Mouse (Mus musculus) embryo, embryonic 10.5 days (tissue): ENCODE results near the gene Camta1.

ENCODE experiments used
- DNase-seq: peaks from one replicate; pipeline ENCODE4 v3.0.0-alpha.2; 2015; ENCODE audit warnings: low spot score

The Camta1 gene

DNA sequence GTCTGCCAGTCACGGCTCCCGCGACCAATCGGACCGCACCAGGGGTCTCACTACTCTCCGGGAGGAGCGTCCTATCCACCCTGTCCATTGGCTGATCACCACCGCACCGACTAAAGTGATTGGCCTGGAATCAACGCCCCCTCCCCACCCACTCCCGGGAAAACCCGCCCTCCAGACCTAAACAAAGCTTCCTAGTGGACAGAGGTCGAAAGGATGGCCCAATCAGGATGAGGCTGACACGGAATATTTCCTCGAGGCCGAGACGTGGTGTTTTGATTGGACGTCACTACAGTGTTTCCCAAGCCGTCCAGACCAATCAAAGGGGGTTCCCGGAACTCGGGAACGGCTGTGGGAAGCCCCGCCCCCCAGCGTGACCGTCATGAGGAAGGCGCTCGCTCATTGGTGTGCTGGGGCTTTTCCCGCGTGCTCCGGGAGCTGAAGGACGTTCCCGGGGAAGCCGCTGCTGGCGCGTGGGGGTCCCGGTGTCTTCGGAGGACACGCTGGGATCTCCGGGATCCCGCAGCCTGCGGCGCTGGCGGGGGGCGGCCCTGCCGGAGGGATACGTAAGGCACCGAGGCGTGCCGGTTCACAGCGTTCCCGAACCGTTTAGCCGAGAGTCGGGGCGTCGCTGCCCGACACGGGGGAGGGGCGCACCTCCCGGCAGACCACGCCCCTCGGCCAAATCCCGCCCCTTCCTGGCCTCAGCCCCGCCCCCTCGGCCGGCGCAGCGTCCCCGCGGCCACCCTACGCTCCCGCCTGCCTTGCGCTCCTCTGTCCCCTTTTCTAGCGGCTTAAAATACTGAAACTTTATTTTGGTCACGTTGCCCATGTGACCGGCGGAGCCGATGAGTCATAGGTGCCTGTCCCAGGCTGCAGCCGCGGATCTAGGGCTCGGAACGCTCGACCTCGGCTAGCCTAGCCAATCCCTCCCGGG, at the start of gene Camta1:
TSS of gene Camta1 (minus strand) at position 71 of the 934 bp plus-strand sequence.
- peak; percentile 100 for DNase-seq

DNA sequence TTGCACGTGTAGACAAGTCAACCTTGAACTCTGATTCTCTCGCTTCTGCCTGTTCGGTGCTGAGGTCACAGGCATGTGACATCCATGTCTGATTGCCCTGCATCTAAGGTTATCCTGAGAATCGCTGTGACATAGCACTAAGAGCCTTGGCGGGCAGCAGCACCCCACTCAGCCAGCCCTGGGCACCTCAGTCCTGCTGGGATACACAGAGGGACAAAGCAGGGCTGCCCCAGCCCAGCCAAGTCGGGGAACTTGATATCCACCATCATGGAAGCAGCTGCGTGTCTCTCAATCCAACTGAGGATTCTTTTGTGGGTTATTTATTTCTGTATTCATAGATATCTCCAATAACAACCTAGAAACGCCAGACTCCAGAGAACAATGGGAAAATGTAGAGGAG, 47.1 kb upstream of the Camta1 start:
- no peak for DNase-seq

DNA sequence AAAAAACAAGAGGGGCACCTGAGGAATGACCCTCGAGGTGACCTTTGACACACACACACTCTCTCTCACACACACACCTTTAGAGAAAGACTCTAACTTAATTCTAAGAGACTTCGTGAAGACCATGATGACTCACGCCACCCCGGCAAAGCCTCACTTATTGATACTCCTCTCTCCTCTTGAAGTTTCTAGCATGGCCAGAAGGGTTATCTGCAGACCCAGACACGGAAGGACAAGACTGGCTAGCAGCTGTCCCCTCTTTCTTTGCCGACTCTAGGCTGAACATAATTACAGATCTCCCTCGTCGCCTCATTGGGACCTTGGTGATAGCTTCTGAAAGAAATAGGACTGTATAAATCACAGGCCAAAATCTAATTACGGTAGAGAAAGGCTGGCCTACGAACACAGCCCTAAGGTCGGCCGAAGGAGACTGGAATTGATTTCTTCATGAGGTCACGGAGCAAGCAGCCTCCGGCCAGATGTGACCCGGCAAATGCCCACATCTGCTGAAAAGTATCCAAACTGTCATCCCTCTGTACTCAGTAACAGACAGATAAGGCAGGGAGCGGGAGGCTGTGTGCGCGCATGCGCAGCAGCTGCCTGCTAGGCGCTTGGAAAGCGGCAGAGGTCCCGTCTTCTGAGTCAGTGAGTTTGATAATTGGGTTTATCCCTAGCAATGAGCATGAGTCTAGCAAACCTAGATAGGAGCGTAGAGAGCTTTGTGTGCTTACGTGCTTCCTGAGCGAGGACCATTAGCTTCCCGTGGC, 46.1 kb upstream of the Camta1 start:
- peak; percentile 51 for DNase-seq

DNA sequence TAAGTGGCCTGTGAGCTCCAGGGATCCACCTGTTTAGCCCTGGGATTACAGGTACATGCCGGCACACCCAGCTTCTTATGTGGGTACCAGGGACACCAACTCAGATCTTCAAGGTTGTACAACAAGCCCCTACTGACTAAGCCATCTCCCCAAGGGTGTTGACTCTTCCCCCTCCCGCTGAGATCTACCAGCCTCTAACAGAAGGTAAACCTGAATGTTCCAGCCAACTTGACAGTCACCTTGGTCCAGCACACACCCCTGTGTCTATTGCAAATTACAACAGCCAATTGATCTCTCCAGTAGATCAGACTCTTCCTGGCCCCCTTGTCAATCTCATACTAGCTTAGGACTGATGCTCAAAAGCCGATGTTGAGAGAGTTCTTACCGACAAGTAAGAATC, 43.9 kb upstream of the Camta1 start:
- no peak for DNase-seq

DNA sequence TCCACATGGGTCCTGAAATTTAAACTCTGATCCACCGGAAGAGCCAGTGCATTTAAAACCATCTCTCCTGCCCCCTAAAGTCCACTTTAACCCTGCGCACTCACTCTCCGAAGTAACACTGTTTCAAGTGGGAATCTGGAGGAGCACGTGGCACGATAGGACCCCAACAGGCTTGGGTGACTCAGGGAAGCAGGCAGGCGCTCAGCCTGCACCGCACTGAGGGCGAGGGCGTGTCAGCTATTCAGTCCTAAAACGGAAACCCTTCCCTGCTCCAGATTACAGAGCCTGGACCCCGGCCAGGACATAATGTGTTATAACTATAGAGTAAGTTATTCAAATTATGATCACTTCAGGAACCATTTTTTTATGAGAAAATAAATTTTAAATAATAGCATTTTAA, 42.4 kb upstream of the Camta1 start:
- DNase-seq = no peak

DNA sequence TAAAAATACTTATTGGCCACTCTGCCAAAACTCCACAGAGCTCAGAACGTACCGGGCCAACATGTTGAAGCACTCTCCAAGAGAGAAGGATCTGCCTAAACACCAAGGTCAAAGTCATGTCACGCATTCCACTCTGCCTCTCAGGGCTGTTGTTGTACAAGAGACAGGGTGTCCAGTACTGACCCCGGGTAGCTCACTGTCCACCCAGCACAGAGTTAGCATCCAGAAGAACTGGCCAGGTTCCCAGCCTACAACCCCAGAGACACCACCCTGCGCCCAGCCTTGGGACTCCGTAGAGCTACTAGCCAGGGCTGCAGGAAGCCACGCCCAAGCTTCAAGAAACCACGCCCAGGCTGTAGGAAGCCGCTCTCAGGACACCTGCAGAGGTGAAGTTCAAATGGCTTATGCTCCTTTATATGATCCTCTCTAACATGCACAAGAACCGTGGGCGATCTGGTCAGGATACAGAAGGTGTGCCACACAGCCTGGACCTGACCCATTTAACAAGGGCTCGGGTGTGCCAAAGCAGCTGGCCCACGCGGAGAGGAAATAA, 41.1 kb upstream of the Camta1 start:
- DNase-seq = no peak

DNA sequence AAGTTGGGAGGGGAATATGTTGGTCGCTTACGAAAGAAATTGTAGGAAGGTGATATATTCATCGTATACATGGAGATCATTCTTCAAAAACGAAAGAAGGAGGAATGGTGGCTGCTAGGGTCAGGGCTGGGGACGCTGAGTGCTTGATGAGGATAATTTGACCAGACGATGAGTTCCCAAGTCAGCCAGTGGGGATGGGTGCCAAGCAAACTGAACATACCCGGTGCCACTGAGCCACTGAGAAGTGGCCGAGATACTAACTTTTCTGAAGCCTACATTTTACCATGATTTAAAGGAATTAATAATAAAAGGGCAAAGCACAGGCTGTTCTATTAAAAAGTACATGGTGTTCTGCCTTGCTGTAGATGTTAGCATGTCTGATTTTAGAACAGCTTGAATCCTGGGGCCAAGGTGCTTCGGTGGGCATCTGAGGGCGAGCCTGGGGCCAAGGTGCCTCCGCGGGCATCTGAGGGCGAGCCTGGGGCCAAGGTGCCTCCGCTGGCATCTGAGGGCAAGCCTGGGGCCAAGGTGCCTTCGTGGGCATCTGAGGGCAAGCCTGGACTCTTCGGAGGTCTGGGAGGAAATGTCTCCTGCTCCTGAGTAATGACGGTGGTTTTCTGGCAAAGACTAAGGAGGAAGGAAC, 40.5 kb upstream of the Camta1 start:
- no peak for DNase-seq

DNA sequence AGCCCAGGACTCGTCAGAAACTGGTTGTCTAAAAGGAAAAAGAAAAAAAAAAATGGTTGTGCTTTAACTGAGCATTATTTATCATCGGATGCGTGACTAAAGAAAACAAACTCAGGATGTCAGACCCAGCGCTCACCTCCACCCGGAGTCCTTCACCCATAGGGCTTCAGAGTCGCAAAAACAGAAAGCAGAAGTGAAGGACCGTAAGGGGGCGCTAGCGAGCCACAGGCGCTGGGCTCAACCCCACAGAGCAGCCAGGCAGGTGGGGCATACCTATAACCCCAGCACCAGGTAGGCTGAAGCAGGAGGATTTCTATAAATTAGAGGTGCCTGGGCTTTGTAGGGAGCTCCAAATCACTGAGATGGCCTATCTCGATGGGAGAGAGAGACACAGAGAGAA, 39.7 kb upstream of the Camta1 start:
- no peak for DNase-seq

DNA sequence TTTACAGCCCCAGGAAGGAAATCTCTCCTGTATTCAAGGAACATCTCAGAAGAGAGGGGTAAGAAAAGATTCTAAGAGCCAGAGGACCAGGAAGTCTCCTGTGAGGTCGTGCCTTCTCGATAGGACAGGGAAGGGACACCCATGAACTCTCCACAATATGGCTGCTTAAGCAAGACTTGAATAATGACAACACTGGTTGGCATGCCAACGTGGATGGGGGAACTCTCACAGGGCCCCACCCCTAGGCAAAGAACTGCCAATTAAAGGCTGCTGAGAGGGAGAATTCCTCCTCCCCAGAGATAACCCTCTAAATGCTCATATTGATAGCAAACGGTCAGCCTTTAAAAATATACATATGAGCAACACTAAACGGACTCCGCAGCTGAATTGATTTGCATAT, 39.1 kb upstream of the Camta1 start:
- DNase-seq = no peak

DNA sequence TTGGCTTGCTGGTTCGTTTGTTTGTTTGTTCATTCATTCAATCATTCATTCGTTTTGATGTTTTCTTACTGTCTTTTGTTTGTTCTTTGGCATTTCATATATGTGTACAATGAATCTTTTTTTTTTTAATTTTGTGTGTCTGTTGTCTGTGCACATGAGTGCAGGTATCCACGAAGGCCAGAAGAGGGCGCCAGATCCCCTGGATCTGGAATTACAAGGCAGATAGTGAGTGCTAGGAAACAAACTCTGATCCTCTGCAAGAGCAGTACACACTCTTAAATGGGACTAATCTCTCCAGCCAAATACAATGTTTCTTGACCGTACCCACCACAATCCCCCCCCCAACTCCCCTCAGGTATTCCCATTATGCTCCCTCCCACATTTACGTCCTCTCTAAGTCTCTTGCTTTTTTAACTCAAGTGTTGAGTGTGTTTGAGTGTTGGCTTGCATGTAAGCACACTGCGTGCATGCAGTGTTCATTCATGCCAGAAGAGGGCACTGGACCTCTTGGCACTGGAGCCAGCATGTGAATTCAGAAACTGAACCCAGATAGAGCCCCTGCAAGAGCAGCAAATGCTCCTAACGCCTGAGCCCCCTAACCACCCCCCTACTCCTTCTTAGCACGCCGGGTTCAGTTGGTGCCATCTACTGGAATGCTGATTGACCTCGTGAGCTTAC, 38.2 kb upstream of the Camta1 start:
- no peak for DNase-seq

DNA sequence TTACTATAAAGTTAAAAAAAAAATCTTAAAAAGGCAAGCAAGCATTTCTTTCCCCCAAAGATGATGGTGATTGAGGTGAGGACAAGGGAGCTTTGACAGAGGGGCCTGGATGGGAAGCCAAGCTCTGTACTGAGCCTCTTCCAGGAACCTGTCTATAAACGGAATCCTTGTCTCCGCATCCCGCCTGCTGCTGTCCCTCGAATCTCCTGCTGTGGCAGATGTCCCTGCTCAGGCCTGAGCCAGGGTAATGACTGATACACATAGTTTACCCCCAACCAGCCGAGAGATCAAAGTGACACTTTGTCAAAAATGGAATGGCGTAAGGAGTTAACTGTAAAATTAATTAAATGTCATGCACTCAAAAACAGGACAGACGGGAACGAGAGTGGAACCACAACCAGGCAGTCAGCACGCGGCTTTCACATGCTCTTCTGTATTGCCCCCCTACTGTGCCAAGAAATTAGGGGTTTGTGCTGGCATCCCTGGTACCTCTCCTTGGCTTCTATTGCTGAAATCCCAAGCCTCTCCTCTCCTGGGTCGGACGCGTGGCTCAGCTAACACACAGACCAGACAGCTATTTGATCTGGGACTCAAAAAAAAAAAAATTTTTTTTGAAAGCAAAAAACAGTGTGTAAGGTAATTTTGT, 37.0 kb upstream of the Camta1 start:
- DNase-seq = no peak

DNA sequence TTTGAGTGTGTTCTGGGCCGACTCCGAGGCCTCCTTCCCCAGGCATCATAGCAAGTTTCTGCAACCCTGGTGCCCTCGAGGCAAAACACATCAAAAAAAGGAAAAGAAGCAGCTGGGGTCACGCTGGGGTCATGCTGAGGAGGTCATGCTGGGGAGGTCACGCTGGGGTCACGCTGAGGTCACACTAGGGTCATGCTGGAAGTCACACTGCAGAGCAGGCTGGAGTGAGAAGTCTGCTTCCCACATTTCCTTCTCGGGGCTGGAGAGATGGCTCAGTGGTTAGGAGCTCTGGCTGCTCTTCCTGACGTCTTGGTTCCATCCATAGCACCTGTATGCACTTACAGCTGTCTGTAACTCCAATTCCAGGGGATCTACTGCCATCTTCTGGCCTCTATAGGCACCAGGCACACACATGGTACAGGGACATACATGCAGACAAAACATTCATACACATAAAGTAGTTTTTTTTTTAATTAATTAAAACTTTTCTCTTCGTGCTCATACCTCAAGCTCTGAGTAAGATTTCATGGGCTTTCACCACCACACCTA, 35.5 kb upstream of the Camta1 start:
- DNase-seq = no peak

DNA sequence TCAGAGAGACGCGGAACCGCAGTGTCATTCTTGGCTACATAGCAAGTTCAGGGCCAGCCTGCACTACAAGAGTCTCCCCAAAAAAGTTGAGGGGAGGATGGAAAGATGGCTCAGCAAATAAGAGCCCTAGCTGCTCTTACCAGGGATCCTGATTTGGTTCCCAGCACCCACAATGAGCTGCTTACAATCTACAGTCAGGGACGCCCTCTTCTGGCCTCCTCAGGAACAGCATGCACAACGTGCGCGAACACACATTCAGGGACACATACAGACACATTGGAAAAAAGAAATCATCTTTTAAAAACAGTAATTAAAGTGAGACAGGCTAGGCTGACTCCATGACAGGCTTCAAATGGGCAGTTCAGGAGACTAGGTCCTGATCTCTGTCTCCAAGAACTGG, 33.9 kb upstream of the Camta1 start:
- DNase-seq = no peak

DNA sequence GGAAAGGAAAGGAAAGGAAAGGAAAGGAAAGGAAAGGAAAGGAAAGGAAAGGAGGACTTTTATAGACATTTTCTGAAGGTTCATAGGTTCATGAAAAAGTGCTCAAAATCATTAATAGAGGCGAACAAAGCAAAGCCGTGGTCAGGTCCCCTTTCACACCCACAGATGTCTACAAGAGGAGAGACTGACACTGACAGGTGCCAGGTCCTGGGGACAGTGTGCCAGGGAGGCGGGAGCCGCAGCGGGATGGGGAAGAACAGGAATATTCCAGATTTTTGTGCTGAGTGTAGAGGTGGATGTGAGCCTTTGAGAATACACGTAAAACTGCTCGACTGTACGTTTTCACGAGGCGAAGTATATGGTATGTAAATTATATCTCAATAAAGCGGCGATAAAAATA, 33.2 kb upstream of the Camta1 start:
- DNase-seq = no peak

DNA sequence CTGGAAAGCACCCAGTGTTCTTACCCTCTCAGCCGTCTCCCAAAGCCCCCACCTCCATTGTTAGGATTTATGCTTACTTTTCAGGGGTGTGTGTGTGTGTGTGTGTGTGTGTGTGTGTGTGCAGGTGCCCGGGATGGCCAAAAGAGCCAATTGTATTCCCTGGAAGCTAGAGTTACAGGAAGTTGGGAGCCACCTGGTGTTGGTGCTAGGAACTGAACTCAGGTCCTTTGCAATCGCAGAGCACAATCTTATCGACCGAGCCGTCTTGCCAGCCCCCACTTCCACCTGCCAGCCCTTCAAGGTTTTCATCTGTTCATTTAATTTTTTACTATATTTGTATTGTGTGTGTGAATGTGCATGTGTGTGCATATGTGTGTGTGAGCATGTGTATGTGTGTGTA, 31.6 kb upstream of the Camta1 start:
- DNase-seq = no peak

DNA sequence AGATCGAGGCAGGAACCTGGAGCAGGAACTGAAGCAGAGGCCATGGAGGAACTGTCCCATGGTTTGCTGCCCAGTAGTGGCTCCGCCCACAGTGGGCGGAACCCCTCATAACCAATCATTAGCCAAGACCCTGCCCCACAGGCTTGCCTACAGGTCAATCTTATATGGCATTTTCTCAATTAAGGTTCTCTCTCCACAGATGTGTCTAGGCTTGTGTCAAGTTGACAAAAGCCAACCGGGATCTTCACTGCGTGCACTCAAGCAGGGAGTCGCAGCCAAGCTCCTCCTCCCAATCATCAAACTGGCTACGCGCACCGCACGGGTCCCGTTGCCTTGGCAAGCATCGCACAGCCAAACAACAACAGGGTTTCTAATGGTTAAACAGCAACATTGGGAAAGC, 19.9 kb upstream of the Camta1 start:
- DNase-seq = no peak

DNA sequence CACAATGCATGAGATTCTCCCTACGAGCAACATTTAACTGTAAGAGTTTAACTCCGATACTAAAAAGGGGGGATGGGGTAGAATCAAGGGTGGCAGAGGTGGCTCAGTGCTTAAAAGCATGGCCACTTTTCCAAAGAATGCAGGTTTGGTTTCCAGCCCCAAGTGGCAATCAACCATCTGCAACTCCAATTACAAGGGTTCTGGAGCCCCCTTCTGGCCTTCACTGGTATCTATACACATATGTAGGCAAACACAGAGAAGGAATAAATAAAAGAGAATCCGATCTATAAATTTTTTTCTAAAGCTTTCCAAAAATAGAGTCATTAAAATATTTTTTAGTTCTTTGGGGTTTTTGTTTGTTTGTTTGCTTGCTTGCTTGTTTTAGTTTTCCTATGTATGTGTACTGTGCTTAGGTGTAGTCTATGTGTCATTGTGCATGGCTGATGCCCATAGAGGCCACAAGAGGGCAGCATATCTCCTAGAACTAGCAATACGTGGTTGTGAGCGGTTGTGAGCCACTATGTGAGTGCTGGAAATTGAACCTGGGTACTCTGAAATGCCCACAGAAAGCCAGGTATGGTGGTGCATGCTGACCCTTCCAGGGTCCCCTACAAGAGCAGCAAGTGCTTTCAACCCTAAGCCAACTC, 18.5 kb upstream of the Camta1 start:
- DNase-seq = no peak

DNA sequence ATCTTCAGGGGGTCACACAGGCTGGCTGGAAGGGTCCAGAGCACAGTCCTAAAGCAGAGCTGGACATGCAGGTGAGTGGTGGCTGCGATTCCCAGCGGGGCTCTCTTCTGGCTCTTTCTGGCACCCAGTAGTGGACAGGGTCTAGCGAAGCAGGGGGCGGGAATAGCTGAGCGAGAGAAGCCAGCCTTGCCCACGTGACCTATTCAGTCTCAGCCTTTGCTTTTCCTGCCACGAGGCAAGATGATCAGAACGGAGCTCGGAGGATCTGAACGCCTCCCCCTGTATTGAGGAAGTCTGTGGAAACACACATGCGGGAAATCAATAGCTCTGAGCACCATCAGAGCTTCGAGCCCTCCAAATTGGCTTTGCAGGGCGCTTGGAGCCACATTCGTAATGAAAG, 14.7 kb upstream of the Camta1 start:
- DNase-seq = no peak

DNA sequence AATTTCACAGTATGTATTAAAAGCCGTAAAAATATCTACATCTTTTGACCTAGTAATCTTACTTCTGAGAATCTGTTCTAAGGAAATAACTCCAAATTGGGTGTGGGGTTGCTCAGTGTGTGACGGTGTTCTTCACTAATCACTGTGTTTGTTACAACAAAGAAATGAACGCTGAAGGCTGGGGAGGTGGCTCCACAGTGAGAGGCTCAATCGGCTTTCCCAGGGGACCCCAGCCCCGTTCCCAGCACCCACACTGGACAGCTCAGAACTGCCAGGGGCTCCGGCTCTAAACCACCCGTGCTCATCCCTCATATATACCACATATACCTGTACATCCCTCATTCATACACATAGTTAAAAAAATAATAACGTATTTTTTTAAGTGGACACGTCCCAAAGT, 1.8 kb upstream of the Camta1 start:
- no peak for DNase-seq

DNA sequence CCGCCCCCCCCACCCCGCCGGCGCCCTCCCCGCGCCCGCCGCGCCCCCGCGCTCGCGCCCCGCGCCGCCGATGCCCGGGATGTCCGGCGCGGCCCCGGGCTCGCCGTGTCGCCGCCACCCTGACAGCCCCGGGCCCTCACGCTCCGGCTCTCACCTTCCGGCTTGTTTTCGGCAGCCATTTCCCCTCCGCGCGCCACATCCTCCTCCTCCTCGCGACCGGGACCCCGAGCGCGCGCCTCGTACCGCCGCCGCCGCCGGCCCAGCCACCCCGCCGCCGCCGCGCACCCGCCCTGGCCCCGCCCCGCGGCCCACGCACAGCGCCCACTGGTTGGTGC, 238 bp downstream of the Camta1 start:
- DNase-seq = no peak
